In the genomic region with DNA sequence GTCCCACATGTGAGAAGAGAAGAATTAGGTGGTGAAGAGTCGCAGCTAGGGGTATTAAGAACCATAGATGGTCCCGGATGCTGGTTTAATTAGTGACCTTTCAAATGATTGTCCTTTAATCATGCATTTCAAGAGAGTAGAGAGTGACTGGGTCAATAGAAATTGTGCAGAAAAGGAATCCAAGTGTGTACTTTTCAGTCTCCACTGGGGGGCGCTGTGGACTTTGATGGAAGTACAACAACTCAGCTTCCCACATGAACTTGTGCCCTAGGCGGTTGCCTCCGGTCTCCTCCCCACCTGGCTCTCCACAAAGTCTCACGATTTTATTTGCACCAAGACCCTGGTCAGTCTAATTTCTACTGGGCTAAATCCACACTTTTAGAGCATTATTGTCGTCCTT, we compare ENCODE assay signal across 9 mouse cellular contexts.
DNase-seq lines count a peak whose midpoint lies in the region; ATAC-seq lines count a peak whose summit lies in the region.
"Had no signal": no experiment of that assay in that cellular context is flagged by ENCODE, and none has a peak within 500 bp of the region (broad histone marks: within the 10 kb centered on the region; RNA-seq: fewer than 3 reads in every experiment).

No protein-coding gene starts in this region.

- no peak for ATAC-seq in liver, embryonic 12.5 days
- no peak for ATAC-seq in inflammation-experienced regulatory T-cells, adult 6 months

- no peak overlapping the region for H3K4me2 ChIP-seq in liver, embryonic 12.5 days
- H3K4me2 ChIP-seq: neural tube, embryonic 12.5 days had no signal

- H3K36me3 ChIP-seq in liver, embryonic 12.5 days, result no peaks in the 10 kb centered on the region
- H3K36me3 ChIP-seq: neural tube, embryonic 12.5 days had no signal

- peak; percentile 64 for DNase-seq in liver
- DNase-seq in T-cell, adult 2 months (ENCODE audit: low spot score), result peak; percentile 40
- DNase-seq in cerebellum, postnatal 4 days (ENCODE audit: low spot score in 2 of 2), result peak; percentile 74 to 80
- peak; percentile 49 to 71 for DNase-seq in heart, postnatal 36 days
- DNase-seq in left cerebral cortex, postnatal 14 days (ENCODE audit: low spot score in 2 of 2), result peak; percentile 73
- peak; percentile 17 for DNase-seq in retina, postnatal 7 days (ENCODE audit: low read depth, low spot score)

- 26% methylated on average over 7 of the region's 7 CpGs for WGBS in liver, embryonic 12.5 days (ENCODE audit: insufficient replicate concordance)

- H3K9ac ChIP-seq in liver, embryonic 12.5 days, result no peak overlapping the region
- H3K9ac ChIP-seq: neural tube, embryonic 12.5 days had no signal

- intact Hi-C loops in heart, postnatal 36 days (cut with DNase I), result loop anchor here (1.0 to 5.0 kb wide), 2 partner anchors 65 to 297 kb away; no protein-coding TSS in a partner anchor
- intact Hi-C loops in left cerebral cortex, postnatal 14 days (cut with DNase I), result loop anchor here (2.0 kb wide), 1 partner anchor 296 kb away; no protein-coding TSS in a partner anchor

- H3K4me3 ChIP-seq in liver, embryonic 12.5 days, result no peak overlapping the region
- H3K4me3 ChIP-seq: neural tube, embryonic 12.5 days had no signal

- no peaks in the 10 kb centered on the region for H3K4me1 ChIP-seq in liver, embryonic 12.5 days

- H3K9me3 ChIP-seq in liver, embryonic 12.5 days (replicated peaks), result no peaks in the 10 kb centered on the region
- H3K9me3 ChIP-seq: neural tube, embryonic 12.5 days had no signal

- no peak overlapping the region for H3K27ac ChIP-seq in liver, embryonic 12.5 days
- H3K27ac ChIP-seq: neural tube, embryonic 12.5 days had no signal

- H3K27me3 ChIP-seq in liver, embryonic 12.5 days (replicated peaks), result peaks cover 3% of the 10 kb centered on the region

Comparison
In these comparisons a context has a peak if more than half of its experiments do, and no peak if none do; other contexts are left out.
1. DNase-seq: peak in every context shown above with its lines; median percentile 77 in cerebellum, postnatal 4 days; 73 in left cerebral cortex, postnatal 14 days; 64 in liver; 60 in heart, postnatal 36 days; 40 in T-cell, adult 2 months; 17 in retina, postnatal 7 days.